Mouse (Mus musculus) mesoderm, embryonic 11.5 days (tissue): ENCODE measurements around the gene Tor3a.
A peak's percentile ranks its signal among the peaks of the same experiment; 100 is the strongest.

ENCODE experiments used
- DNase-seq: peaks from one replicate; pipeline ENCODE4 v3.0.0-alpha.2; 2012; ENCODE audit warnings: low read depth, low spot score

Tor3a gene

DNA sequence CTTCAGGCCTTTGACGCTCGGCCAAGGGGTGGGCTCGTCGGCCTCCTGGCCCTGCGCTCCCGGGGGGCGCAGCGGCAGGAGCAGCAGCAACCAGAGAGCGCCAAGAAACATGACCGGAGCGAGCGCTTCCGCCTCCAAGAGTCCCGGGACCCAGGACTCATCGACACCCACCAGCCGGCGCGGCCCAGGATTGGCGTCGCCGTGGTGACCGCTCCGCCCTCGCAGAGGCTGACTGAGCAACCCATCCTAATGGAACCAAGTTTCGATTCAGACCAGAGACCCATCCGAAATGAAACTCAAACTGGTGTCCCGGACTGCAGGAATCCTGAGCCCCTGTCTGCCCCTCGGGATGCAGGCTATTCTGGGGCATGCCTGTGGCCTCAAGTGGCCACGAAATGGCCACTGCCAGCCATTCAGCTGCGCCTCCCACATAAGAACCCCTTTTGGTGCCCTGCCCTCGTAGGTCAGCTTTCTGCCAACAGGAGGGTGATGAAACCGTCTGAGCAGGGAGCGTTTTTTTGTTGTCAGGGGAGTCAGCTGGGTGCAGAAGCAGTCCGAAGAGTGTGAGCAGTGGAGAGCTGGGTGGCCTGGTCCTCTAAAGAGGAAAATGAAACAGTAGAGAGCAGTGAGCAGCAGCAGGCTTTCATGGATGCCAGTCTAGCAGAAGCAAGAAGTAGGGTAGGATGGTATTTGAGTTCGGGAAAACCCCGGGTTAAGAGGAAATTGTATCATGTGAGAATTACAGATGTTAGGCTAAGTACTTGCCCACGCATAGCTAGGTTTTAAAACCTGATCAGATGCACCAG lies at the start of gene Tor3a:
Tor3a (minus strand) TSS at position 162 of the 806 bp plus-strand sequence.
- peak; percentile 68 for DNase-seq

DNA sequence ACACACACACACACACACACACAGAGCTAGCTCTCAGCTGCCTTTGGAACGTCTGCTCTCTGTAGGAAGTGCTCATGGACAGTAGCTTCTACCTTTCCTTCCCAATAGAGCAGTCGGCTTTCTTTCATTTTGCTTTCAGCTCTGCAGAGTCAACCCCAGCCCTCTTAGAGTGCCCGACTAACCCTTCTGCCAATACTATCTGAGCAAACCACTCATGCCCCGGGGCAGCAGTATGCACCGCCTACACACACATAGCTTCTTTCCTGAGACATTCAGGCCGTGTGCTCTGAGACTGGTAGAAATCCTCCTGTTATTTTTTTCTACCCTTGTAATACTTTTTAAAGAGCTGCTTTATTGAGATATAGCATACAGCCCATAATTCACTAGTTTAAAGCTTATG lies 47.9 kb upstream of the Tor3a start:
- no peak for DNase-seq

DNA sequence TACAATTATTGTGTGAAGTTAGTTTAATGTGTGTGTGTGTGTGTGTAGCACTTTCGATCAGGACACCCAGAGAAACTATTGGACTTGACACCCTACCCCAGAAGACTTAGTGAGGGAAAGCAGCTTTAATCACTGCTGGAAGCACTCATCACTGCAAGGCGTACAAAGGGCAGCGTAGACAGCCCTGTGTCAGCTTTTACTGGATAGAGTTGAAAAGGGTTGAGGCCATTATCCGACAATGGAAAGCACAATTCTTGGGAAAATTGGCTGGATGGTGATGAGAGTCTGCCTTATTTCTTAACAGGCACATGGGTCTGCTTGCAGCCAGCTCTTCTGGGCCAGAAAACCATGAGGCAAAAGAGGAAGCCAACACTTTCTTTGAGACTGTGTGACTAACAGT lies 45.9 kb upstream of the Tor3a start:
- DNase-seq = no peak

DNA sequence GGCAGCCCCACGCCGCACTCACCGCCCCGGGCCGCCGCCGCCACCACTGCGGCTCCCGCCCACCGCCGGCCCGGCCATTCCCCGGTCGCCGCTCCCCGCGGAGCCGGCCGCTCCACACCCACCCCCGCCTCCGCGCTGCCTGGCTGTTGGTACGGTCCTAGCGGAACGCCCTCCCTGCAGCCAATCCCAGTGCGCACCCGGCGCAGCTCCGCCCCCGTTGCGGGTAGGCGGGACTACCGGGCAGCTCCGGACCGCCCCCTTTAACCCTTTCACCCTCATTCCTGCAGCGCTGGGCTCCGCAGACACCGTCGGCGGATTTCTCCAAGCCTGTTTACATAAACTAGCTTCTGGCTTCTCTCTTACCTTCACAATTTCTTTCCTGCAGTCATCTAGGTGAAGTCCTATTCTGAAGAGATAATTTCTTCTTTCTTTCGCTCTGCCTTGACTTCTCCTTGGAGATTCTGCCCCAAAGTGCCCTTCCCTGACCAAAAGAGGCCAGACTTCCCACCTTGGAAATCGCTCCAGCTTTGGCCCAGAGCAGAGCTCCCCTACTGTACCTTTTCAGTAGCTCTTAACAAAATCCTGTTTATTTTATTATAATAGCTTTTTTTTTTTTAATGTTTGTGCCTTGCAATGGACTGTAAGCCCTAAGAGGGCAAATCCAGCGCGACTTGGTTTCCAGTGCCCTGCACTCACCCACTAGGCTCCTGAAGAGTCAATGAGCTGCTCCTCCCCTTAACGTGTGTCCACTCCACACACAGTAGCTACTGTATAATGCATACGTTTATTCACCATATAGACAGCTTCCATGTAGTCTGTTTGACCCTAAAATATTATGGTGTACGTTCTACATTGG lies 45.0 kb upstream of the Tor3a start, which contains the start of gene Fam20b:
Fam20b (minus strand) TSS at position 137 of the 856 bp plus-strand sequence.
- peak; percentile 98 for DNase-seq

DNA sequence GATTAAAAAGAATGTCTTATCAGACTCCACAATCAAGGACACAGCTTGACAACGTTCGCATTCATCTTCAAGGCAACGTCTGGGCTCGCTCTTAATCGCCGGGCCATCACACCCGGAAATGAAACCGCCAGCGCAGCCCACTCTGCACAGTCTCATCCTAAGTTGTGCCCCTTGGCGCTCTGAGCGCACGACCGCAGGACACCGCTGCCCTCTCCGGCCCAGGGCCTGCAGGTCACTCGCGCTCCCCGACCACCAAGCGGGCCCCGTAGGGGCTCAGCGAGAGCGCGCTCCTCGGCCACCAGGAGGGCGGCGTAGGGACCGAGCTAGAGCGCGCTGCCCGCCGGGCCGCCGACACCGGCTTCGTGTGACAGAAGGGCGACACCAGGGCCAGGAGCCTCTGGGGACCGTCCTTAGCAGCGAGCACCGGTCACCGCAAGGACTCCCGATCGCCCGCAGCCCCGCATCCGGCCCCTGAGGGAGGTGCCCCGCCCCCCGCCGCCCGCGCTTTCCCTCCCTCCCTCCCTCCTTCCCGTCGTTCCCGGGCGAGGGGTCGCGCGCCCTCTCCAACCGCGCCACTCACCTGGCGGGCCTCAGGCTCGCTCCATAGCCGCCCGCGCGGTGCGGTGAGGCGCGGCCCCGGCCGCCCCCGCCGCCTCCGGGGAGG lies 44.3 kb upstream of the Tor3a start:
- DNase-seq = peak; percentile 75

DNA sequence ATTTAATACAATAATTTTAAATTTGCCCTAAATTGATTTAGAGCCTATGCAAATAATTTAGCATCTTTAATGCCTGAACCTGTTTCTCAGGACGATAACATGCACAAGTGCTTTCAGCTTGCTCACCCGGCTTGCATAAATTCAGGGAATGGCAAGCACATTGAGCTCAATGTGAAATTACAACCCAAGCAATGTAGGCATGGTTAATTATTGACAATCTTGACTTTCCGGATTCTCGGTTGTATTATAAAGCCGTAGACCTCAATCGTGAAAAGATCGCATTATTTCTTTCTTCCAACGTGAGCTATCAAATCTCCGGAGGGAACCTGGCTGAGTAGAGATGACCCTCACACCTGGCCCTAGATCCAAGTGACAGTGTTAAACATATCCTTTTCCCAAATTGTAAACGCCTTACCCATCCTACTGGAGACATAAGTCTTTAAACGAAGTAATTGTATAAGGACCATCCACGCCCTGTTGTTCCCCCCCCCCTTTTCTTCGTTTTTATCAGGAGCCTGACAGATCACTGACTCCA lies 43.7 kb upstream of the Tor3a start:
- no peak for DNase-seq

DNA sequence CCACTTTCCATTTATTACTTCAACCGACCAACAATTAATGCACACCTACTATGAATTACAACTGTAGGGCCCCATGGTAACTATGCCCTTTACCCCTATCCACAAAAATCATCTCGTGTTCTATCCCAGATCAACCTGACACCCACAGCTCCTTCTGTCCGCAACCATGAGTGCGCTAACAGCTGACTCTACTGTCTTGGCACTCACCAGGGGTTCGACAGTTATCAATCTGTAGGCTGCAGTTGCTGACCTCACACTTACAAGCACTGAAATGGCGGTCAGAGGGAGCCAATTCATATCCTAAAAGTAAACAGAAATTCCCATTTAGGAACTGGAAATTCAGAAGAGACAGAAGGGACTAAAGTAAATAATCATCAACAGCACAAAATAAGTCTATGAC lies 42.5 kb upstream of the Tor3a start:
- no peak for DNase-seq

DNA sequence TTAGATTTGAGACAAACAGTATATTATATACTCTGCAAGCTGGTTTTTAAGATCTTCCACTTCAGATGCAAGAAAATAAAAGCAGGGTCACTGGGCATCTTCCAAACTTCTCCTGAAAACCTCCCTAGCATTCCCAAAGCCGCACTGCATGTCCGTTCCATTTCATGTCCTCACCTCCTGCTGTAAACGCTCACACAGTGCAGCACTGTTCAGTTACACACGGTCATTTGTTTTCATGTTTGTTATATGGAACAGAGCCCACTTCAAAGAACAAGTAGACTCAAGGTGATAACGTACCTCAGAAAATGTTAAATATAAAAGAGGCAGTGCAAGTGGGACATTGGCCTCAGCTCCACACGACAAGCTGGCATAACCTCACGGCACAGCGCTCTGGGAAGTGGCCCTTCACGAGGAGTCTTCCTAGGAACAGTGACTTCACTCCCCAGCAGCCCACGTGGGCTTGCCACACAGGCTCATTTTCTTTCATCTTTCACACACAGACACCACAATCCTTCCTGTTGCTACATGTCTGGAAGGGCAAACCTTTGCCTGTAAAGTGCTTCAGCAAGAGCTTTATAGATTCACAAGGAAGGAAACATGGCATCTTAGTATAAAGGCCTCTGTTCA lies 36.4 kb upstream of the Tor3a start:
- peak; percentile 14 for DNase-seq

DNA sequence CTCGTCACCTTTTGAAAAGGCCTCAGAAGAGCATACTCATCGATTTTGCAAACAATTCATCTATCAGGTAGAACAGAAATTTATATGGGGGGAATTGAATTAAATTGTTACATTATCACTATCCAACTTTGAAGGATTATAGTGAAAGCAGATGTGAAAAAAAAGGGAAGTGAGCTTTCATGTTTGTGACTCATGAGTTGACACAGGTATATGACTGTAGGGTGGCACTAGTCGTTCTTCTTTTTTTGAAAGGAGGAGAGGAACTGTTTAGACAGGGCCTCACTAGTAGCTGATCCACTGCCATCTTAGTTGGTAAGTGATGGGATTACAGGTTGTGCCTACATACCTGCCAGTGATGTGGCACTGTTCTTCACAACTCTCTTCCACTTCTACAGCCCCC lies 34.5 kb upstream of the Tor3a start:
- DNase-seq = no peak

DNA sequence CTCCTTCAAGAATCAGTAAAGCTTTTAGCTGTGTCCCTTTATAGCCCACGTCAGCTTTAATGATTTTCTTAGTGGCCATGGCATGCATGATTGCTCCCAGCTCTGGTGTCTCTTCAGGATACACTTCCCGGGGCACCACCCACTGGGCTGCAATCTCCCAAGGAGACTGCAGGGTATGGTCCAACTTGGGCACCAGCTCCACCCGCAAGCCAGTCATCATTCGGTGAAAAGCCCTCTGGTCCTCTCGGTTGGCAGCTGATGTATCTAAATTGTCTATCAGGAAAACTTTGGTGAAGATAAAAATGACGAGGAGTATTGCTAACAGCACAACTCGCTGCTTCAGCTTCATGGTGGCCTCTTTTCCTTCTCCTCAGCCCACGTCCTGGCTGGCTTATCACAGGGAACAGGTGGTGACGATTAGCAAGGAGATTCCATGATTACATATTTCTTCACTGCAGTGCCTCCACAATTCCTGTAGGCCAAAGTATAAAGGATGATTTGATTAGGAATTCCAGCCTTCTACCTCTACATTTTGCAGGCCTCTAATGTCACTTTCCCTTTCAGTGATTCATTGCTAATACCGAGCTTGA lies 31.6 kb upstream of the Tor3a start:
- no peak for DNase-seq

DNA sequence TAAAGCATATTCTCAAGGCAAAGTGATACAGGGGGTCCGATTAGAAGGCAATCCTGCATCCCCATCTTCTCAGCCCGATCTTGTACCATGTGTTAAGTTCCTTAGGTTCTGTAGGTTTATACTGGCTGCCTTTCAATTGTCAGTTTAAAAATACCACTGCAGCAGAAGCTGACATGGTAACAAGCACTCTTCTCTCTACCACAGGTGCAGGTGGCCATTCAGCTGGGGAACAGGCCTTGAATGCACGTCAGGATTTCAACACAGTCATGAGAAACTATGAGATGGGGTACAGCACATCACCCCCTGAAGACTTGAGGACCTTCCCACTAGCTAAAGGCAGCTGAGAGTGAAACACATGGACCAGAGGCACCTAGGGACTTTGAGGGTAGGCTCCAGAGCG lies 29.3 kb upstream of the Tor3a start:
- DNase-seq = no peak

DNA sequence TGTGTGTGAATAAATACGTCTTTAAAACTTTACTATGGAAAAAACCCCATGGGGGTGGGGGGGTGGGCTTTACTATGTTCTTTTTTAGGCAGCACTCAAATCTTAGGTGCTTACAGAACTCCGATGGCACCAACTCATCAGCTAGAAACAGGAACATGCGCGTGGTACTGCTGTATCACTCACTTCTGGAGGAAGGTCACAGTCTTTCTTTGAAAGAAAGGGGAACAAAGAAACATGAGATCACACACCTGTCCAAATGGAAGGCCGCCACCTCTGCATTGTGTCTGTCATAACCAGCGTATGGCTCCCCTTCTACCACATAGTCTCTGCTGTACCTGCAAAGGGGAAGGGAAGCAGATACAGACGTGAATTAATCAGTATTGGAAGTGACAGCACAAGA lies 28.0 kb upstream of the Tor3a start:
- no peak for DNase-seq

DNA sequence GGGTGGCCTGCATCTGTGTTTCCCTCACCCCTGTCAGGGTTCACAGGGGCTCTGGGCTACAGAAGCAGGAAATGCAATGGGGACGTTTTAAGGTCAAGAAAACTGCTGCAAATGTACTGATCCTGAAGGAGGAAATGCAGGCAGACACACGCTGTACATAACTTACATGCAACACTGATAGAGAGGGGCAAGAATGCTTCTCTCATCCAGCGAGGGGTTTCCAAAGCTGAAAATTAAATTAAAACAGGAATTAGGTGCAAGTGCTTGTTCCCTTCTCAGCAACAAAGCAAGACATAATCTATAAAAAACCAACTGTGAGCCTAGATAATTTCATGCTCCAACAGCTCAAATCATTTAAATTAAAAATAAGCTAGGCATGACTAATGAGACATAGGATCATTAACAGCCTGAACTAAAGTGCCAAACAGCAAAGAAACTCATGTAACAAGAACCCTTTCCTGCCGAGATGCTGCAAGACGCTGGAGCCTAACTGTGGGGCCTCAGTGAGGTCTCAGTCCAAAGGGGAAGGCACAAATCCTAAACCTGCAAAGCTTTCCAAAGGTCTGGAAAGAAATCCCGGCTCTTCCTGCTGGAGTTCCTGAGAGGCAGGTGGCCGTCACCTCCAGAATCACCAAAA lies 12.0 kb upstream of the Tor3a start:
- DNase-seq = no peak

DNA sequence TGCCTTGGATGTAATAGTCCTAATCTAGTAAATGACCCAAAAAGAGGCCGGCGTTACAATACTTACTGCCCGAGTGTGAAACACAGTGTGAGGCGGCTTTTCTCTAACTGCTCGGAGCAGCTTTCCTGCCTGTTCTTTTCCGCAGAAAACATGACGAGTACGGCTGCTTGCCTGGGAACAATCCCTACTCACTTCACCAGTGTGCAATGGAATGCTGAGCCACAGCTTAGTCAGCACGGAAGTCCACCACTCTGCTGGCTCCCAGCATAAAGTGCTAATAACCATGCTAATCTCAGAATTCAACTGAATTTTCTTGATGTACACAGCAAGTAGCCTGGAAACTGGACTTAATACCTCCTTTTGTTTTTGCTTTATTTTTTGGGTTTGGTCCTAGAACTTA lies 5.4 kb upstream of the Tor3a start:
- no peak for DNase-seq

DNA sequence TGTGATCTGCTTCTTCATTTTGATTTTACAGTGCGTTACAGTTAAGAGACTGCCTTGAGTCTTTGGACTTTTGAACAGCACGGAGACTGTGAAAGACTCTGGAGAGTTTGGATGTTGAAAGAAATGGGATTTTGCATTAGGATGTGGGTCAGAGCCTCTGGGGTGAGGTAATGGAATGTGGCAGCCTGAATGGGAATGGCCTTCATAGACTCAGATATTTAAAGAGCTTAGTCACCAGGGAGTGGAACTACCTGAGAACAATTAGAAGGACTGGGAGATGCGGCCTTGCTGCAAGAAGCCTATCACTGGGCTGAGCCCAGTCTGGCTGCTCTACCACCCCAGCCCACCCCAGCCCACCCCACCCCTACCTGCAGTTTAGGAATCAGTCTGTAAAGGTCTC lies 3.1 kb upstream of the Tor3a start:
- DNase-seq = no peak

DNA sequence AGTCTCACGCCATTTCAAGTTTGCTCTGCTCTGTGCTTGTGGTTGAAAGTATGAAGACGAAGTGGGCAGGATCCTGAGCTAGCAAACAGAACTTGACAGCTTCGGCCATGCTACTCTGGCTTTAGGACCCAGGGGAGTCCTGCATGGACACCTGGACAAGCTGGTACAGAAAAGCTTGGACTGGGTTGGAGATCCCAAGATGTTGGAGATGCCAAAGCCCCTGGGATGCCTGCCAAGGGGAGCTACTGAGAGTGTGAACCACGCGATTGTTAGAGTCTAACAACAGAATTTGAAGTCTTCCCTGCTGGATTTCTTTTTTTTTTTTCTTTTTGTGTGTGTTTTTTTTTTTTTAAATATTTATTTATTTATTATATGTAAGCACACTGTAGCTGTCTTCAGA lies 2.4 kb upstream of the Tor3a start:
- no peak for DNase-seq

DNA sequence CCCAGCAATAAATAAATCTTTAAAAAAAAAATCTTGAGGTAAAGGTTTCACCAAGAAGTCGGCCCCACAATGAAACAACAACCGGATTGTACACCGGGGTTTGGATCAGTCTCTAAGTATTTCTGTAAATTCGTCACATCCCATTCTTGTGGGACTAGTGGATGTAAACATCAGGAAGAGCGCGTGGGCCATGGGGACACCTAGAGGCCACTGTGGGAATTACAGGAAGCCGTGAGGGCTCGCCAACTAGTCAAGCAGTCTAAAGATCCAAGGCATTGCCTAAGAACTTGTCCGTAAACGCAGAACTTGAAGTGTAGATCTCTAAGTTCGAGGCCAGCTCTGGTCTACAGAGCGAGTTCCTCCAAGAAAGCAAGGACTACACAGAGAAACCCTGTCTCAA lies 2.0 kb upstream of the Tor3a start:
- DNase-seq = peak; percentile 80

DNA sequence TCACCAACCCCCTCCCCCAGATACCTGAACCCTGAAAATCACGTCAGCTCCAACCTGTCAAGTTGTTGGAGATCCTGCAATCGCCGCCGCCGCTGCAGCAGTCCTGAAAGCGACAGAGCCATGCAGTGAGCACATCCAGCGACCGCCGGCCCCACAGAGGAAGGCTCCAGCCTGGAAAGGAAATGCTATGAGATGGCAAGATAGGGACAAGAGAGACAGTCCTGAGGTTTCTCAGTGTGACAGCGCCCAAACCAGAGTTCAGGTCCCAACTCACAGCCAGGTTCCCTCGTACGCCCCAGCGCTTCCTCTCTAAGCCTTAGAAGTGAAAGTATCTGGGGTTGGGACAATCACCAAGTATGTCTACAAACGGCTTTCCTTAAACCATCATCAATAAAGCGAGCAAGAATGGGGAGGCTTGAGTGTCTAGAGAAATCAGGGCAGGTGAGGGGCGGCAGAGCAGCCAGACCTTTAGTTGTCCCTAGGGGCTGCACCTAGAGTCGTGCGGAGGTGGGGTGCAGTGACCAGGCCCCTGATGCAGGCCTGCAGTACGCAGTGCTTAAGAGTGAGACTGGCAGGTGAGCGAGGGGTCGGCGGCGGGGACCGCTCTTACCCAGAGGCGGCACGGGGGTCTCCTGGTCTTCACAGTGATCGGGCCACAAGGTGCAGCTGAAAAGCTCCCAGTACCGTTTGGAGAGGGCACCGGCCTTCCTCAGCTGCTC lies 521 bp downstream of the Tor3a start:
- no peak for DNase-seq

DNA sequence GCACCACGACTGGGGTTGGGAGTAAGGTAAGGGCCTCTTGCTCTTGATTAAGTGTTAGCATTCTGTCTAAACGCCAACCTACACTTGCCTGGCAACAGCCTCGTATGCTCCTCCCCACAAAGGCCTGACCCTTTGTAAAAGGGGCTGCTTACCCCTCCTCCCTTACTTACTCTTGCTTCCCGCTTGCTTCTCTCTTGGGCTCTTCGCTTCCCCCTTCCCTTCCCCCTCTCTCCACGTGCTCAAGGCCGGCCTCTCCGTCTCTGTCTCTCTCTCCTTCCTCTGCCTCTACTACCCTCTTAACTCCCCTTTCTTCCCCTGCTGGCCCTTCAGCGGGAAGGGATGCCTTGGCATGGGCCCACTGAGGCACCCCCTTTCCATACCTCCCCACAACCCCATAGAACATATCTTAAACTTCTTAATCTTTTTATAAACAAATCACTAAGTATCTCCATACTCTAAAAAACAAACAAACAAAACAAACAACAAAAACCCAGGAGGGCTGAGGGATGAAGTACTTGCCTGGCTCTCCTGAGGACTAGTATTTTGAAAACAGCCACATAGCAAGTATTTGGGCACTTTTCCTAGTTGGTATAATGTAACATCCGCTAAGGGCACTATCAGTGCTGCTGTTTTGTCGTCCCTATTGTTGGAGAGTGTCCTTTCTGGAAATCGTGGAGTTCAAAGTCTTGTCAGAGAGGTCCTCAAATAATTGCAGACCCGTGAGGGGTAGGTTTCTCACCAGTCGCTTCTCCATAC lies 1.3 kb downstream of the Tor3a start:
- DNase-seq = no peak
